Mouse (Mus musculus) adrenal gland, postnatal 25 days (tissue): Measurements from ENCODE around the gene Rsu1. TPM values are rescaled to one million over a fixed set of nuclear protein-coding genes. Genes with fewer than 3 reads are reported as not detected.

Source experiments
- DNase-seq: peaks from one replicate; pipeline ENCODE4 v3.0.0; 2021; ENCODE audit warnings: mixed read lengths
- total RNA-seq: library from RNA; stranded (reverse); gene quantifications from 2 replicates; pipeline ENCODE4 v1.2.3, GENCODE M21; 2021

The Rsu1 gene
- total RNA-seq, 1 experiment from 2014 or later, result 75.0 TPM

DNA sequence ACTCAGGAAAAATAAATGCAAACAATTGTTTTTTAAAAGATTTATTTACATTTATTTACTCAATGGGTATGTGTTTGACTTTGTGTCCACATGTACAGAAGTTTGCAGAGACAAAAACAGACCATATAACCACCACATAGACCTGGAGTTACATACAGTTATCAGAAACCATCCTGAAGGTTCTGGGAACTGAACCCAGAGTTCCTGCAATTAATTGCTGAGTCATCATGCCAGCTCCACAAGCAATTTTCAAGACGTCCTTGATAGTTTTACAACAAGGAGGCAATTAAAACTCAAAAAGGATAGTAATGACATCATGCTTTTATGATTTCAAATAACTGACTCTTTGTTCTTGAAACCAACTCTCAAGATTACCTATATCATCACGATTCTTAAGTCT is 109.5 kb downstream of the Rsu1 start:
- DNase-seq, result no peak

DNA sequence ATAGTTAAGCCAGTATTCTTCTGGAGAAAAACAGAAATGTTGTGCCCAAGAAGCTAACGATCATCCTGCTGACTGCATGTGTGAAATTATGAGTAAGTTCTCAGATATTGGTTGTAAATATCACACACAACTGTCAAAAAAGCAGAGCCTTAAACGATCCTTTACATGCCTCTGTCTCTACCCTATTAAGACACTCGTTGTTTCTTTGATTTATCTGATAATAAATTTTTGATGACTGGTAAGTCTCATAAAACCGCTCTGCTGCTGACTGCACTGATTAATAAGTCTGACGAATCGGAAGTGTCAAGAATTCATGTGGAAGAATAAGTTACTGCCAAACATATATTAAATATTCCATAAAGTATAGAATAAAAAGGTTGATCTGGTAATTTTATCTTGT is 126.0 kb downstream of the Rsu1 start:
- DNase-seq, result no peak

DNA sequence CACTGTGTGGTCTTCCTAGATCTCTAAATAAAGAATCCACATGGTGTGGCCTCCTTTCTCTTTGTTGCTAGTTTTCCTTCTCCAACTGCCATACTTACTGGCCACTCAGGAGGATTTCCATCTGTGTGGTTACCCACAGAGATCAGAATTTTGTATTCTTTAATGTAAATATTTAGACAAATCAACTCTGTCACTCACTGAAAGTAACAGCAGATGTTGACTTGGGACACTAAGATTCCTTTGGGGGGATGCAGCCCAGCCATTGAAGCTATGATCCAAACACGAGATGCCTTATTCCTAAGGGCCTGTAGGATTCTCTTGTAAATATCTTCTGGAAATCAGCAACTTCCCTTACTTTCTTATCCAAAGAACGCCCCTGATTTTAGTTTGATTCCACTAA is 136.3 kb downstream of the Rsu1 start:
- DNase-seq, result no peak

DNA sequence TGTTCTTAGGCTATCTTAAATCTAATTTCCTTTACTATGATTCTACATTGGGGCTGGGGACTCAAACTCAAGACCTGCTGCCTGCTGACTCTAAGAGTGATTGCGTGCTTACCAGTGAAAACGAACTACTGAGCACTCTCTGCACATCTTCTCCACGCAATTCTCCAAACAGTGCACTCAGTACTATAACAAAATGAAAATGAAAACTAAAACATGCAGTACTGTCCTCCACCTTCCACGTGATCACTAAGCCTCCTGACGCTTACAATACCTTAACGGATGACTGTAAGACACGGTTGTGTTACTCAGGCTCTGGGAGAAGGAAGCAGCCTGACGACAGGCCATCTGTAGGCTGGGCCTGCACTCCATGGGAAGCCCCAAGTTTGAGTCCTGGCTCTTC is 138.4 kb downstream of the Rsu1 start:
- DNase-seq, result no peak

DNA sequence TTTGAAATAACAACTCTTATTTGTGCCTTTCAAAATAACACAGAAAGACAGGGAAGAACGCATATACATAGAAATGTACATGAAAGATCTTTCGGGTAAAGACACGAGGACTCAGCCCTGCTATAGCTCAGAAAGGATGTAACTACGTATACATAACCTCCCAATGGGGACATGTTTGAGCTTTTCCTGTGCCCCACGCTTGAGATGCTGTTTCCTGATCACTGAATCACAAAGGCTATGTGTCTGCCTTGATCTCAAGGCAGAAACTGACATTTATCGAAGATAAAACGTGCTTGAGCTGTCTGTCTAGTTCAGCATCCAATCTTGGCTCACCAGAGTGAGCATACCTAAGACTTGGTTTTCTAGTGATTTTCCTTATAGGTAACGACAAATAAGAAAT is 138.8 kb downstream of the Rsu1 start:
- DNase-seq, result no peak

DNA sequence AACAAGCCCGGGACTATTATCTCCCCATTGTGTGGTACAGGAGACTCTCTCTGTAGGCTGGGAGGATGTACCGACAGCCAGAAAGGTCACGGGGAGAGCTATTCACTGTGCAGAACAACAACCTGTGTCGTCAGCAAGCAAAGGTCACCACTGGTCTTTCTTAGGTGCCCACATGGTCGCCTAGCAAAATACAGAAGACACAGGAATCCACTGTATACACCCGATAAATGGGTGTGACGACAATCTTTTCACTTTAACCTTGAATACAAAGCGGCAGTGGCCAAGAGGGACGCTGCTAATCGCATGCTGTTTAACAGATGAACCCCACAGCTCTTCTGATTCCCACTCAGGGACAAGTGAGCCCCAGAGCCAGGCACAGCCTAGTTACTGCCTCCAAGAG is 141.4 kb downstream of the Rsu1 start:
- DNase-seq, result no peak

DNA sequence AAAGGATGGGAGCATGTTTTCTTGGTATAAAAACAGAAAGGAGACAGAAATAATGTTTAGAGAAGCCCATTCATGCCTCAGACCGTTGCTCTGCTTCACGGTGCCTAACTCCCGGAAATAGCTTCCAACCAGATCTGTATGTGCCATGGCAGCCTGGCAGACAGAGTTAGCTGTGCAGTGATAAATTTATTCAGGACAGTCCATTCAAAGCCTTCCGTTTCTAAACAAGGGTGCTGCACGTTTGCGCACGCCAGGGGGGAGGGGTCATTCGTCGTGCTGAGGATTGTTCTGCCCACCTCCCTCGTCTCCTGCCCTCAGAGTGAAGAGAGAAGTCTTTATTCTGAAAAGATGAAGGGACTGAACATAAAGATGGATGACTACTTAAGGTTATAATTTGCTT is 141.9 kb downstream of the Rsu1 start:
- DNase-seq, result no peak

DNA sequence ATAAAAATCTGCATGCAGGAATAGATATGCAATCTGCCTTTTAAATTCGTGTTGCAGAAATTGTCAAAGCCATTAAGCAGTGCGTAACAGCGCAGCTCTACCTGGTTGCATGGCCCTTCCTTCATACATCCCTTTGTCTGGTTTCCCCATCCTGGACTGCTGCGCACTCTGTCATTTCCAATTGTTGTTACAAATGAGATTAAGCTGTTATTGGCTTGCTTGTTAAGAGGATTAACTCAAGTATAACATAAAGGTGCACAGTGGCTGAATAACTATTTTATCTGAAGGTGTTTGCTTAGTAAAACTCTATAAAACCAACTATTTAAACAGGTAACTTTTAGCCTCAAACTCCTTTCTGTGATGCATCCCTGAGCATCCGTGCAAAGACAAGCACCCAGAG is 150.8 kb downstream of the Rsu1 start:
- no peak for DNase-seq

DNA sequence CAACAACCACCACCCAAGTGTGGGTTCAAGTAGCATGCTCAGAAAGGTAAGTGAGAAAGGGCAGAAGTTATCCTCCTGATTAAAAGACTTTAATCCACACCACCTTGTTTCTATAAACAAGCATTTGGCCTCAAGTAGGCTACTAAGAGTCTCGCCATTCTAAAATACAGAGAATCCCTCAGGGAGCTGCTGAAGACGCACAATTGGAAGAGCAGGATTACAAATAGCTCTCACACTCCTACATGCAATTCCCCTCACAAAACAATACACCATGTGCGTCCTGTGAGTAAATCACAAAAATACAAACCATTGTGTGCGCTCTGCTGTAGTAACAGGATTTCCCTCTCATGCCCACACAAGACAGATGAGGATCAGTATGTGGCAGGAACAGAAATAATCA is 153.3 kb downstream of the Rsu1 start:
- DNase-seq, result no peak

DNA sequence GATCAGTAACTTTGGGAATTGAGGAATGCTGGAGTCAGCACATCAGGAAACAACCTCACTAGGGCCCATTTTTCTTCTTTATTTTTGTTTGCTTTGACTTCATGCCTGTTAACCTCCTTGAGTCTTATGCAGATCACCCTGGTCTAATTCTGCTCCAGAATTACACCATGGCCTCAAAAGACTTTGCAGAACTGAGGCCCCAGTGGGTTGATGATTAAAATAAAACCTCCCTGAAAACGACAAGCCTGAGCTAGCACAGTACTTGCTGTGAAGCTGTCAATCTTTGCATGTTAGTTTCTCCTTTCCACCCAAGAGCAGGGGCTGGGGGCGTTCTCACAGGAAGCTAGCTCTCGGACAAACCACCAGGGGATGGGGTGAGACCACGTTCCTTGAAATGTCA is 164.7 kb downstream of the Rsu1 start:
- DNase-seq, result no peak

DNA sequence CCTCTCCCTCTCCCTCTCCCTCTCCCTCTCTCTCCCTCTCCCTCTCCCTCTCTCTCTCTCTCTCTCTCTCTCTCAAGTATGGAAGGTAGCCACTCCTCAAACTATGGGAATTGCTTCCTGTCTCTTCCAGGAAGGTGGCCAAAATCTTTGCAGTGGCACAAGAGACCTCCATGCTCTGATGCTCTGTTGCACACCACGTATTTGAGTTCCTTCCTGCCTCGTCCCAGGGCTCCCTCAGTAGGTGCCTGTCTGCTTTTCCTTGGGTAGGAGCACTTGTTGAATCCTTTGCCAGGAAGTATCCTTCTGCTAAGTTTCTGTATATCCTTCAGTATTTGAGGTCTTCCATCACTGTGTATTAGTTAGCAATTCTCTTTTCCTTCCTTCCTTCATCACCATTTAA is 166.8 kb downstream of the Rsu1 start:
- DNase-seq, result no peak

DNA sequence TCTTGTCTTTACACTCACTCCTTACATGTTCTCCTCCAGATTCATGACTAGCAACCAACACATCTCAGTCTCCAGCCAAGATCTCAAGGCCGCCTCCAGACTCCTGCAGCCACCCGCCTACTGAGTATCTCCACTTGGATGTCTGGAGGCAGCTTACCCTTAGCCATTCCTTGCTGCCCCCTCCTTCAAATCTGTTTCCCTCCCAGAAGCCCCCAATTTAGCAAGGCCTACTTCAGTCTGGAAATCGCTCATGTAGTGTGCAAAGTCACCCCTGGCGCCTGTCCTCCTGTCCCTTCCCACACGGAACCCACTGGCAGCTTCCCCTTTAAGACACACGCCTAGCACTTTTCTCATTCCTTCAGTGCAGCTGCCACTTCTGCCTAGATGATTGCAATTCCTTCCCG is 167.4 kb downstream of the Rsu1 start:
- DNase-seq, result no peak

DNA sequence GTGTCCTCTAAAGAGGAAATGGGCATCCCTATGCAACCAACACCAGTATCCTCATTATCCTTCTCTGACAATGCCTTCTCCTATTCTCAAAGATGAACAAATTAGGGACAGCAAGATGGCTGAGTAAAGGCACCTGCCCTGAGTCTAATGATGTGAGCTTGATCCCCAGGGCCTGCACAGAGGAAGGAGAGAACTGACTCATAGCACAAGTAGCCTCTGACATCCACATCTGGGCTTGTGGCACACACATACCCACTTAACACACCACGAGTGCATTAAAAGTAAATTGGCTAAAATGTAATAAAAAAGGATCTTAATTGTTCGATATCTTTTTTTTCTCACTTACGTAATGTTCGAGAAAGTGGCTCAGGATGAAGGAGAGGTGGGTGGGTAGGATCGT is 177.2 kb downstream of the Rsu1 start:
- no peak for DNase-seq

DNA sequence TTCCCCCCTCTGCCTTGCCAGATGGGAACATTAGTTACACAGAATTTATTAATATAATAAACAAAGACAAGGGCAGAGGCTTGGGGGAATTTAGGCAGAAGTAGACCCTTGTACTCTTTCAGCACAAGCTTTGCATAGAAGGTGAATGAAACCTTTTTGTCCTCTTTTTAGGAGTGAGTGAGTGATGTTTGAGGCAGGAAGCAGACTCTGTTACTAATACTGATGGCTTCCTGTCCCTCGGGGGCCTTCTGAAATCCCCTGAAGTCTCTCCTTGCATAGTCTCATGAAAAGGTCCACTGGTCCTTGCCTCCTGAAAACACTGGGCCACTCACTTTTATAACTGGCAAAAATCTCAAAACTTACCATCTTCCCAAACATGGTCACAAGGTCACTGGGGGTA is 177.6 kb downstream of the Rsu1 start:
- DNase-seq, result no peak

DNA sequence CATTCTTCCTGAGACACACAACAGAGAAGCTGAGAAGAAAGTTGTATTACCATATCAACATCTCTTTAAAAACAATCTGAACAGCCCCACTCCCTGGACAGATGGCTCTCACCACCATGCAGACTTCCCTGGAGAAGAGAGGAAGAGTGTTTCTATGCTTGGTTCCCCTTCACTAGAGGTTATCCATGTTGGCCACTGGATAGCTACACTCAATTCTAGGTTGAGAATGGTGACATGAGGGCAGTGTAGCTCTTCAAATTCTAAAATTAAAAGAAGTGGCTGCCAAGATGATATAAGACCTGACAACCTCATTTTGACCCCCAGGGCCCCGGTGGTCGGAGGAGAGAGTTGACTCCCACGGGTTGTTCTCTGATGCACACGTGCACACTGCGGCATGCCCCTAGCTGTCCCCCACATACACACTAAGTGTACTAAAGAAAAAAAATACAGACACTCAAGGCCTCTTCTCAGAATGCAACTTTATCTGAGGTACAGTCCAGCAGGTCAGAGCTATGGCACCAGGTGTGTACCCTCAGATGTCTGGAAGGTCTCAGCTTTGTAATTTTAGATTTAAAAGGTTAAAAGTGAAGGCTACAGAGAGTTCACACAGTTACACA is 179.7 kb downstream of the Rsu1 start:
- DNase-seq, result no peak

DNA sequence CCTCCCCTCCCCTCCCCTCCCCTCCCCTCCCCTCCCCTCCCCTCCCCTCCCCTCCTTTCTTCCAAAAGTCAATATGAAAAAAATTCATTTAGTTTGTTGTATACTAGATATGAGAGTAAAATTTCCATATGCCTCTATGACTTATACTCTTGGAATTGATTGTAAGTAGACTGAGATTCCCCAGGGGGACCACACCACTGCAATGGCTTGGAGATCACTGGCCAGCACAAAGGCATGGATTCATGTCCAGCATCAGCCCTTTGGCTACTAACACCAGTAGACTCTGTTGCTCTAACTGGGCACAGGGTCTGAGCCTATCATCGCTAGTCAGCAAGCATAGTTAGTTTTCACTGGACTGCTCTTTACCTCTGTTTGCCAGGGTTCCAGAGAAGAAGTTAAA is 180.4 kb downstream of the Rsu1 start:
- DNase-seq, result no peak

DNA sequence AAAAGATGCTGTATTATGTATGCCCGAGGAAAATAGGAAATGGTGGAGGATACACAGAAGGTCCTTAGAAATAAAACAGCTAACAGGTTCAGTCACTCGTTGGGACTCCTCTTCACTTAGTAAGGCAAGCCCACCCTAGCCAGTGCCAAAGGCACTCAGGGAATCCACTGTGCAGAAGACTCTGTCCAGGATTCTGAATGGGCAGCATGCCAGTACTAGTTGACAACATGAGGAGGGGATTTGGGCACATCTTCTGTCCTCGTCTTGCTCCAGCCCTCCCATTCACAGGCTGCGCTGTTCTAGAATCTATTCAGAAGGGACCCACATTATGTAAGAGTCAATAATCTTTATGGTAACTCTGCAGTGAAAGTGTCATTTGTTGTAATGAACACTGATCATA is 181.4 kb downstream of the Rsu1 start:
- no peak for DNase-seq

DNA sequence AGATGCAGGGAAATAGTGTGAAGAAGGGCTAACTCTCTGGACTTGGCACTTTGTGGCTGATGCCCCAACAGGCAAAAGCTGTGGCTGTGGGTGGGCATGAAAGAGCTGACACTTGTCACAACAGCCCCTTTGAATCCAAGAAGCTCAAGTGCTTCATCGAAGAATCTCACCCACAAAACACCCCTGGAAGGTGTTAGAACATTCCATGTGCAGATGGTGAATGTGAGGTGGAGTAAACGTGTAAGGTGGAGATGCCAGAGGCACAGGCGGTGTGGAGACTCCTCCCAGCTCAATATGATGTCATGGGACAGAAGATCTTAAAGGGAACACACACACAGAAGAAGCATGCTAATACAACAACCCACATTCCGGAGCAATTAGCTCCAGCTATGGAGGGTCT is 182.9 kb downstream of the Rsu1 start:
- no peak for DNase-seq

DNA sequence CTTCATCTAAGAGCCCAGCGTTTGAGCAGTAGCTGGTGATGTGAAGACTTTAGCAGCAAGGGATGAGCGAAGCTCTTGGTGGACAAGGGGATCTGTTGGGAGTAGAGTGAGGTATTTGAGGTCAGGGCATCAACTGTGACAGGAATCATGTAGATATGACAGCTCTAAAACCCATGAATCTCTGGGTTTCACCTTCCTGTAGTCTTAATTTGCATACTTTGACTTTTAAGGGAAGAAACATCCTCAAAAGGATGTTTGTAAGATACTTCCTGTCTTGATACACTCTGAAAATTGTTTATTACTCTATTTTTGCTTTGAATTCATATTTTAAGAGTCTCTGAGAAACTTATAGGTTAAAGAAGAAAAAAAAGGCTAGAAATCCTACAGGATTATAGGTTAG is 183.4 kb downstream of the Rsu1 start:
- DNase-seq, result no peak

DNA sequence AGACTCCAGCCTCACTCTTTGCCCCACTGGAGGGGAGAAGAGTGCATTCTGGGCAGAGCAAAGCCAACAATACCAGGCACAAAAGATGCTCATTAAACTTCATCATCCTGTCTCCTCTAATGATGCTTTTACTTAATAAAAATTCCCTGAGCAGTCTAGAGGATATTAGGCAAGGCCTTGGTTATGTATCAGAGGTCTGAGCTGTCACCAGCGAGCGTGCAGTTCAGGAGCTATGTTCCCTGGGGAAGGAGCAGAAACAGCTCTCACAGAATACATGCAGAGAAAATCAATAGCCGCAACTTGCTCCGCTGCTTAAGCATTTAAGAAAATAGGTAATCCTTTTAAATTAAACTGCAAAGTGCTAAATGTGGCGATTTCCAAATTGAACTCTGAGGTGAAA is 187.0 kb downstream of the Rsu1 start:
- no peak for DNase-seq

DNA sequence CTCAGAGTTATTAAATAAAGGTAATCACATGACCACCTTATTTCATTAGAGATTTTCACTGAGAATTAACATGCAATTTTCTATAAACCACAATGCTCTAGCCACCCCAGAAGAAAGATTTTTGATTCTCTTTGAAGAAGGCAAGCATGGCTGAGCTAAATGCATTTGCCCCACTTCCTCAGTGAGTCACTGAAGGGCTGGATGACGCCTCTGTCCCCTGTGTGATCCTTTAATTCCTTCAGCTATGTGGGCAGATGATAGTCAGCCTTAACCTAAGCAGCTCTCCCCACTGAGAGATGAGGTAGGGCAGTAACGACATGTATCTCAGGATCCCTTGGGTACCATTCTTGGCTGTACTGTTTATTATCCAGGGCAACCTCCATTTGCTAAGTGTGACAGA is 190.7 kb downstream of the Rsu1 start:
- DNase-seq, result no peak

DNA sequence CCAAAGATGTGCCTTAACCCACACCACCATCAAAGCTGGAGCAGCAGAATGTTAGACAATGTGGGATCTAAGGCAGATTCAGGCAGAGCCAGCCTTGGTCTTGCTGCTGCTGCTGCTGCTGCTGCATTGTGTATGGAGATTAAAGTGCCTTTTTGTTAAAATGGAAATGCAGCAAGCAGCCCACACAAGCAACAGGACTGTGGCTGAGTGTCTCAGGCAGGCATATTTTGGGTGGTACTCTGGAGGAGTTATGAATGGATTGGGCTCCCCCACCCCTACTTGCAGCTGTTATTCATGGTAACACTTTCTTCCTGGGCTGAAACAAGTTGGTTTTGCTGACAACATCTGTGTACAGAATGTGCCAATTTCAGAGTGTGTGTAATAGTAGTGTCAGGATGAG is 199.0 kb downstream of the Rsu1 start:
- no peak for DNase-seq

DNA sequence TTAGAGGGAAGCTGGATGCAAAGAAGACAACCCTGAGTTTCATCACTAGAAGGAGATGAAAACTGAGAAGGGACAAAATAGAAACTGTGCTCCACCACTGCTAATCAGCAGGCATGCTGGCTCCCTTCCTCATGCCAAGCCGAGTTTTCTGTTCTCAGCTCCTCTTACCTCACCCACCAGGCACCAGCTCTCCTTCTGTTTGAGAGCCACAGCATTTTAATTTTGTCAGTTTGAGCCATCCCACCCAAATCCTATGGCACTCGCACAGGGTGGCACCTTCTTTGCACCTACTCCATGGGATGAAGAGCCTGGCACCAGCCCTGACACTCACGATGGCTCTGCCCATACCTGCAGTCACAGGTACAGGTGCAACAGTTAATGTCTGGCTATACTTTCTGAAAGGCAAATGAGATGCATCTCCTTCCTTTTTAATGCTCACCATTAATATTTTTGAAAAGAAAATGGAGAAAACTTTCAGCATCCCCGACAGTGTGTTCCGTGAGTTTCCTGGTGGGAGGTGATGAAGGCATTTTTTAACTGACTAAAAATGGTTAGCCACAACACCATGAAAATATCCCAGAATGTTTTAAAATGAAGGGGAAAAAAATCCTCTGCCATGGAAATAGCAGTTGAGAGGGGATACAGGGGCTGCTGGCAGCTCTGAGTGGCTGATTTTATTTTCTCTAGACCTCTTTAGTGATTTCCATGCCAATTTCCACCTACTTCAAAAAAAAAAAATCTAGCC is 210.6 kb downstream of the Rsu1 start:
- no peak for DNase-seq

DNA sequence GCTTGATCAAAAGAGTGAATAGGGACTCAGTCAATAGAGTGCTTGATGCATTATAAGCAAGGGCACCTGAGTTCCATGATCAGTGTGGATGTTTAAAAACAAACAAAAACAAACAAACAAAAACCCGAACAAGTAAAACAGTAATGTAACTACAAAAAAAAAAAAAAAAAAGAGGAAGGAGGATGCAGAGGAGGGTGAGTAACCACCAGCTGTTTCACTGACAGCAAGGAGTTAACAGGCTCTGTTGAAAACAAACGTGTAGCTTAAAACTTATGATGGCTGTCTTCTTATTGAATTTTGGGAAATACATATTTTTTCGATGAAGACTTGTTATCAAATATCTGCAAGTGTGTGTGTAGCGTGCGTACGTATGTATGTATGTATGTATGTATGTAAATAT is 222.6 kb downstream of the Rsu1 start:
- DNase-seq, result no peak

DNA sequence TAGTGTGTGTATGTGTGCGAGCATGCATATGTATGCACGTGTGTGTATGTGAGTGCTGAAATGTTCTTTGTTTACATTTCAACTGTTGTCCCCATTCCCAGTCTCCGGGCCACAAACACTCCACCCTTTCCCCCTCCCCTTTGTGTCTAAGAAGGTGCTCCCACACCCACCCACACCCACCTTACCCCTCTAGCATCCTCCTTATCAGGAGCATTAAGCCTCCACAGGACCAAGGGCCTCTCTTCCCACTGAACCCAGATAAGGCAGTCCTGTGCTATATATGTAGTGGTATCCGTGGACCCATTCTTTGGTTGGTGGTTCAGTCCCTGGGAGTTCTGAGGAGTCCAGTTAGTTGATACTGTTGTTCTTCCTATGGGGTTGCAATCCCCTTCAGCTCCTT is 226.7 kb downstream of the Rsu1 start:
- DNase-seq, result no peak
